Mouse (Mus musculus) frontal cortex, postnatal 14 days (tissue): ENCODE data around the gene Wdr1.

Source experiments
- DNase-seq, 2 experiments: peaks; one replicate each; pipeline ENCODE4 v3.0.0; 2022; ENCODE audit warnings: low spot score in 2 of 2

The Wdr1 gene

GRCm38 (mm10) chr5:38544423-38545415 lies 18.3 kb downstream of the Wdr1 start:
- DNase-seq, result no peak

GRCm38 (mm10) chr5:38543496-38544217 lies 19.4 kb downstream of the Wdr1 start:
- DNase-seq, result no peak

GRCm38 (mm10) chr5:38541728-38542127 lies 21.3 kb downstream of the Wdr1 start:
- DNase-seq, result no peak

- DNase-seq, result no peak
These were observed 22.1 kb downstream of the Wdr1 start for GRCm38 (mm10) chr5:38540898-38541297.

GRCm38 (mm10) chr5:38538508-38538907 lies 24.5 kb downstream of the Wdr1 start:
- no peak for DNase-seq

GRCm38 (mm10) chr5:38537845-38538244 lies 25.2 kb downstream of the Wdr1 start:
- DNase-seq, result no peak

- DNase-seq, result no peak
These were observed 26.2 kb downstream of the Wdr1 start for GRCm38 (mm10) chr5:38536822-38537221.

GRCm38 (mm10) chr5:38532084-38532483 lies 30.9 kb downstream of the Wdr1 start:
- peak; percentile 47 to 75 for DNase-seq

GRCm38 (mm10) chr5:38529724-38530428 lies 33.1 kb downstream of the Wdr1 start:
- DNase-seq, result no peak

- no peak for DNase-seq
These were observed 40.0 kb downstream of the Wdr1 start for GRCm38 (mm10) chr5:38522977-38523376.

- DNase-seq, result no peak
These were observed 42.2 kb downstream of the Wdr1 start for GRCm38 (mm10) chr5:38520838-38521237.

GRCm38 (mm10) chr5:38516267-38516666 lies 46.8 kb downstream of the Wdr1 start:
- peak in 1 of 2 experiments; percentile 31 for DNase-seq

GRCm38 (mm10) chr5:38512991-38513390 lies 50.0 kb downstream of the Wdr1 start:
- DNase-seq, result no peak

GRCm38 (mm10) chr5:38509568-38509967 lies 53.5 kb downstream of the Wdr1 start:
- no peak for DNase-seq

GRCm38 (mm10) chr5:38505435-38505765 lies 57.6 kb downstream of the Wdr1 start:
- no peak for DNase-seq

GRCm38 (mm10) chr5:38504747-38505434 lies 58.1 kb downstream of the Wdr1 start:
- DNase-seq, result no peak

- DNase-seq, result no peak
These were observed 58.9 kb downstream of the Wdr1 start for GRCm38 (mm10) chr5:38504116-38504515.

GRCm38 (mm10) chr5:38502992-38503391 lies 60.0 kb downstream of the Wdr1 start, which contains the start of gene Slc2a9:
Gene Slc2a9 (minus strand): TSS chr5:38503143.
- DNase-seq, result no peak

- DNase-seq, result no peak
These were observed 63.0 kb downstream of the Wdr1 start for GRCm38 (mm10) chr5:38500043-38500442.

- DNase-seq, result peak in 1 of 2 experiments; percentile 35
These were observed 63.7 kb downstream of the Wdr1 start for GRCm38 (mm10) chr5:38499316-38499811.

GRCm38 (mm10) chr5:38498479-38498878 lies 64.5 kb downstream of the Wdr1 start:
- DNase-seq, result no peak
